Mouse (Mus musculus) intestine, postnatal 0 days (tissue): ENCODE measurements around the gene Trappc6a. TPM values are rescaled to one million over a fixed set of nuclear protein-coding genes. Genes with fewer than 3 reads are reported as not detected.

Source experiments
- ATAC-seq: fragments of 200-750 bp; cut with Nextera tagmentation; 2 replicates; pipeline ENCODE4 v1.8.0; 2017; ENCODE audit warnings: mild to moderate bottlenecking, moderate TSS enrichment, moderate library complexity
- H3K27ac ChIP-seq: fragments of 300-500 bp; sonication (generic); 2 replicates; pipeline ENCODE4 v1.5.1; 2014; ENCODE audit warnings: mild to moderate bottlenecking, low read depth, low read length, moderate library complexity
- H3K27me3 ChIP-seq: fragments of 300-500 bp; sonication (generic); replicated peaks from 2 replicates; pipeline ENCODE4 v1.6.1; 2014; ENCODE audit warnings: low read length, mixed read lengths; ENCODE audit not compliant: control insufficient read depth, insufficient read depth
- H3K36me3 ChIP-seq: fragments of 300-500 bp; sonication (generic); 2 replicates; pipeline ENCODE4 v1.6.1; 2014; ENCODE audit warnings: mild to moderate bottlenecking, moderate library complexity; ENCODE audit not compliant: control insufficient read depth, insufficient read depth
- H3K4me1 ChIP-seq: fragments of 300-500 bp; sonication (generic); replicated peaks from 2 replicates; pipeline ENCODE4 v1.6.1; 2014; ENCODE audit warnings: antibody characterized with exemption, low read length, mixed read lengths; ENCODE audit not compliant: control insufficient read depth, insufficient read depth
- H3K4me2 ChIP-seq: fragments of 300-500 bp; sonication (generic); replicated peaks from 2 replicates; pipeline ENCODE4 v1.6.1; 2014; ENCODE audit warnings: low read depth, mild to moderate bottlenecking, moderate library complexity
- H3K4me3 ChIP-seq: fragments of 300-500 bp; sonication (generic); 2 replicates; pipeline ENCODE4 v1.5.1; 2014; ENCODE audit warnings: low read depth, low read length
- H3K9ac ChIP-seq: fragments of 300-500 bp; sonication (generic); 2 replicates; pipeline ENCODE4 v1.6.1; 2014; ENCODE audit warnings: mild to moderate bottlenecking, low read depth, low read length
- H3K9me3 ChIP-seq: fragments of 300-500 bp; sonication (generic); 2 replicates; pipeline ENCODE4 v1.6.1; 2016; ENCODE audit warnings: mixed run types; ENCODE audit not compliant: control insufficient read depth
- CTCF ChIP-seq: sonication (generic); IDR thresholded peaks from 2 replicates; pipeline ENCODE4 v1.5.1; 2016; ENCODE audit warnings: low read depth, mild to moderate bottlenecking, control low read depth, antibody characterized with exemption, moderate library complexity
- WGBS: fragments of 180-500 bp; shearing (Covaris S2); extraction: QIAGEN DNeasy Blood & Tissue Kit; methylation state at CpG from one replicate; pipeline ENCODE4 v1.1.7; 2014; 5-methylcytosine and 5-hydroxymethylcytosine counted together
- polyA plus RNA-seq: library from polyadenylated mRNA; unstranded; fragments of >200 nt; fragmentation: Nextera tagmentation; extraction: Ambion mirVana; gene quantifications from 2 replicates; pipeline ENCODE4 v1.2.1, GENCODE M21; 2015

Gene Trappc6a
- polyA plus RNA-seq, 1 experiment from 2014 or later: 108 TPM

GRCm38 (mm10) chr7:19517652-19518365, 9.6 kb downstream of the Trappc6a start, which contains the start of gene Nkpd1:
Gene Nkpd1, plus strand, starts transcription at chr7:19517838.
- H3K27me3 ChIP-seq: peaks cover 49% of the 10 kb centered on the region
- no peak within 1 kb of the TSS for H3K9ac ChIP-seq
- no peak within 1 kb of the TSS for H3K4me3 ChIP-seq
- no peak for ATAC-seq
- peak; percentile 62 for TF ChIP-seq CTCF
- no peaks in the 10 kb centered on the region for H3K4me1 ChIP-seq
- no peaks in the 10 kb centered on the region for H3K36me3 ChIP-seq
- WGBS: 5% methylated on average over 22 of the region's 29 CpGs
- H3K9me3 ChIP-seq: no peaks in the 10 kb centered on the region
- H3K27ac ChIP-seq: no peak within 1 kb of the TSS
- H3K4me2 ChIP-seq: peak within 1 kb of the TSS; percentile 46

GRCm38 (mm10) chr7:19520032-19520431, 11.8 kb downstream of the Trappc6a start:
- Histone ChIP-seq H3K9me3 (no peaks in the 10 kb centered on the region), H3K27me3 (peaks cover 69% of the 10 kb centered on the region), H3K4me1 (0 out of 2 replicates have a peak, but pooled peaks cover 6% of the 10 kb centered on the region), H3K4me3 (no peak overlapping the region), H3K9ac (no peak overlapping the region), H3K4me2 (peak overlapping the region; percentile 22; the same call in 1 of the 2 replicates), H3K27ac (no peak overlapping the region), H3K36me3 (no peaks in the 10 kb centered on the region)
- ATAC-seq: no peak
- TF ChIP-seq CTCF: no peak
- WGBS: 8% methylated on average over 21 of the region's 23 CpGs

- ATAC-seq: no peak
- no peaks in the 10 kb centered on the region for H3K36me3 ChIP-seq
- H3K27me3 ChIP-seq: peaks cover 65% of the 10 kb centered on the region
- 11% methylated on average over 72 of the region's 72 CpGs for WGBS
- TF ChIP-seq CTCF: no peak
- H3K4me2 ChIP-seq: peak overlapping the region; percentile 67
- 0 out of 2 replicates have a peak, but pooled peaks cover 6% of the 10 kb centered on the region for H3K4me1 ChIP-seq
- H3K27ac ChIP-seq: no peak overlapping the region
- H3K9ac ChIP-seq: no peak overlapping the region
- no peaks in the 10 kb centered on the region for H3K9me3 ChIP-seq
- H3K4me3 ChIP-seq: peak overlapping the region; percentile 31
Measured at GRCm38 (mm10) chr7:19523017-19523756, 15.0 kb downstream of the Trappc6a start.

- H3K36me3 ChIP-seq: 0 out of 2 replicates have a peak, but pooled peaks cover under 1% of the 10 kb centered on the region
- 0 out of 2 replicates have a peak, but pooled peaks cover 6% of the 10 kb centered on the region for H3K4me1 ChIP-seq
- no peak overlapping the region for H3K27ac ChIP-seq
- peaks cover 58% of the 10 kb centered on the region for H3K27me3 ChIP-seq
- WGBS: under 1% methylated on average over 64 of the region's 64 CpGs
- H3K9me3 ChIP-seq: no peaks in the 10 kb centered on the region
- H3K4me2 ChIP-seq: peak overlapping the region; percentile 67
- peak overlapping the region; percentile 31 for H3K4me3 ChIP-seq
- no peak overlapping the region for H3K9ac ChIP-seq
- ATAC-seq: no peak; the same call in 1 of the 2 replicates
- TF ChIP-seq CTCF: peak; percentile 70
Measured at GRCm38 (mm10) chr7:19523757-19524419, 15.7 kb downstream of the Trappc6a start.

- 18% methylated on average over 24 of the region's 24 CpGs for WGBS
- no peak for ATAC-seq
- no peak for TF ChIP-seq CTCF
- H3K4me2 ChIP-seq: peak overlapping the region; percentile 67
- no peak overlapping the region for H3K27ac ChIP-seq
- H3K4me3 ChIP-seq: peak overlapping the region; percentile 31
- H3K27me3 ChIP-seq: peaks cover 52% of the 10 kb centered on the region
- no peaks in the 10 kb centered on the region for H3K9me3 ChIP-seq
- no peak overlapping the region for H3K9ac ChIP-seq
- peaks cover 8% of the 10 kb centered on the region; the same call in 1 of the 2 replicates for H3K36me3 ChIP-seq
- 0 out of 2 replicates have a peak, but pooled peaks cover 6% of the 10 kb centered on the region for H3K4me1 ChIP-seq
Measured at GRCm38 (mm10) chr7:19524420-19525104, 16.4 kb downstream of the Trappc6a start.
